Mouse (Mus musculus): ENCODE measurements around the gene Fndc10. TPM values are rescaled to one million over a fixed set of nuclear protein-coding genes. Genes with fewer than 3 reads are reported as not detected.
"Not testable (repeated sequence)": the region's sequence is repeated elsewhere in the genome, so short reads cannot be mapped to it uniquely, and the experiment has no call there.

The Fndc10 gene
- polyA plus RNA-seq, 1 experiment from 2014 or later: 0.08 TPM

- Histone ChIP-seq H3K4me1 (ENCODE audit: control insufficient read depth, low read depth, low read length) (peaks cover 17% of the 10 kb centered on the region), H3K4me3 (ENCODE audit: low read depth, low read length) (no peak overlapping the region), H3K4me2 (ENCODE audit: low read depth, low read length) (no peak overlapping the region), H3K36me3 (ENCODE audit: control insufficient read depth, insufficient read depth) (peaks cover 3% of the 10 kb centered on the region), H3K9ac (ENCODE audit: low read depth, low read length) (no peak overlapping the region), H3K27me3 (ENCODE audit: control insufficient read depth, insufficient read depth, low read depth, low read length) (0 out of 2 replicates have a peak, but pooled peaks cover 2% of the 10 kb centered on the region), H3K27ac (ENCODE audit: low read length) (no peak overlapping the region), H3K9me3 (replicated peaks; ENCODE audit: control insufficient read depth, low read length) (no peaks in the 10 kb centered on the region)
- WGBS (ENCODE audit: insufficient replicate concordance): 51% methylated on average over 8 of the region's 8 CpGs
- ATAC-seq (ENCODE audit: low read depth): no peak
These were observed 44.1 kb downstream of the Fndc10 start for GRCm38 (mm10) chr4:155738262-155738661.

GRCm38 (mm10) chr4:155739152-155739551 lies 45.0 kb downstream of the Fndc10 start:
- Histone ChIP-seq H3K36me3 (ENCODE audit: control insufficient read depth, insufficient read depth) (peaks cover 6% of the 10 kb centered on the region), H3K4me1 (ENCODE audit: control insufficient read depth, low read depth, low read length) (peaks cover 12% of the 10 kb centered on the region), H3K9me3 (replicated peaks; ENCODE audit: control insufficient read depth, low read length) (no peaks in the 10 kb centered on the region), H3K4me2 (ENCODE audit: low read depth, low read length) (no peak overlapping the region), H3K4me3 (ENCODE audit: low read depth, low read length) (no peak overlapping the region), H3K9ac (ENCODE audit: low read depth, low read length) (no peak overlapping the region), H3K27ac (ENCODE audit: low read length) (no peak overlapping the region), H3K27me3 (ENCODE audit: control insufficient read depth, insufficient read depth, low read depth, low read length) (0 out of 2 replicates have a peak, but pooled peaks cover 2% of the 10 kb centered on the region)
- 76% methylated on average over 6 of the region's 6 CpGs for WGBS (ENCODE audit: insufficient replicate concordance)
- ATAC-seq (ENCODE audit: low read depth): no peak

- Histone ChIP-seq H3K4me3 (ENCODE audit: low read depth, low read length) (no peak overlapping the region), H3K4me1 (ENCODE audit: control insufficient read depth, low read depth, low read length) (peaks cover 8% of the 10 kb centered on the region; the same call in 1 of the 2 replicates), H3K9ac (ENCODE audit: low read depth, low read length) (no peak overlapping the region), H3K9me3 (replicated peaks; ENCODE audit: control insufficient read depth, low read length) (no peaks in the 10 kb centered on the region), H3K27ac (ENCODE audit: low read length) (no peak overlapping the region), H3K27me3 (ENCODE audit: control insufficient read depth, insufficient read depth, low read depth, low read length) (0 out of 2 replicates have a peak, but pooled peaks cover 2% of the 10 kb centered on the region), H3K4me2 (ENCODE audit: low read depth, low read length) (no peak overlapping the region), H3K36me3 (ENCODE audit: control insufficient read depth, insufficient read depth) (peaks cover 6% of the 10 kb centered on the region)
- 80% methylated on average over 37 of the region's 37 CpGs for WGBS (ENCODE audit: insufficient replicate concordance)
- ATAC-seq (ENCODE audit: low read depth): no peak
These were observed 45.8 kb downstream of the Fndc10 start for GRCm38 (mm10) chr4:155739741-155740636.

GRCm38 (mm10) chr4:155740681-155741080 lies 46.5 kb downstream of the Fndc10 start:
- not testable (repeated sequence) for H3K27me3 ChIP-seq (ENCODE audit: control insufficient read depth, insufficient read depth, low read depth, low read length)

GRCm38 (mm10) chr4:155742684-155743083 lies 48.5 kb downstream of the Fndc10 start:
- no peaks in the 10 kb centered on the region for H3K9me3 ChIP-seq (replicated peaks; ENCODE audit: control insufficient read depth, low read length)
- H3K4me1 ChIP-seq (ENCODE audit: control insufficient read depth, low read depth, low read length): no peaks in the 10 kb centered on the region
- H3K27ac ChIP-seq (ENCODE audit: low read length): no peak overlapping the region
- ATAC-seq (ENCODE audit: low read depth): no peak
- H3K4me2 ChIP-seq (ENCODE audit: low read depth, low read length): no peak overlapping the region
- H3K4me3 ChIP-seq (ENCODE audit: low read depth, low read length): no peak overlapping the region
- no peak overlapping the region for H3K9ac ChIP-seq (ENCODE audit: low read depth, low read length)
- peaks cover 13% of the 10 kb centered on the region for H3K36me3 ChIP-seq (ENCODE audit: control insufficient read depth, insufficient read depth)
- H3K27me3 ChIP-seq (ENCODE audit: control insufficient read depth, insufficient read depth, low read depth, low read length): no peaks in the 10 kb centered on the region
- 72% methylated on average over 5 of the region's 5 CpGs for WGBS (ENCODE audit: insufficient replicate concordance)

More at GRCm38 (mm10) chr4:155740681-155741080, 46.5 kb downstream of the Fndc10 start:
- not testable (repeated sequence) for H3K27ac ChIP-seq (ENCODE audit: low read length); H3K4me2 ChIP-seq (ENCODE audit: low read depth, low read length); H3K4me3 ChIP-seq (ENCODE audit: low read depth, low read length); H3K36me3 ChIP-seq (ENCODE audit: control insufficient read depth, insufficient read depth); ATAC-seq (ENCODE audit: low read depth); H3K9me3 ChIP-seq (replicated peaks; ENCODE audit: control insufficient read depth, low read length); H3K9ac ChIP-seq (ENCODE audit: low read depth, low read length); H3K4me1 ChIP-seq (ENCODE audit: control insufficient read depth, low read depth, low read length)
- whole genome bisulfite sequencing (ENCODE audit: insufficient replicate concordance): 77% methylated on average over 10 of the region's 10 CpGs

- H3K4me2 ChIP-seq (ENCODE audit: low read depth, low read length): no peak overlapping the region
- no peak for ATAC-seq (ENCODE audit: low read depth)
- peaks cover 25% of the 10 kb centered on the region for H3K36me3 ChIP-seq (ENCODE audit: control insufficient read depth, insufficient read depth)
- no peaks in the 10 kb centered on the region for H3K4me1 ChIP-seq (ENCODE audit: control insufficient read depth, low read depth, low read length)
- no peaks in the 10 kb centered on the region for H3K27me3 ChIP-seq (ENCODE audit: control insufficient read depth, insufficient read depth, low read depth, low read length)
- no peak overlapping the region for H3K9ac ChIP-seq (ENCODE audit: low read depth, low read length)
- no peaks in the 10 kb centered on the region for H3K9me3 ChIP-seq (replicated peaks; ENCODE audit: control insufficient read depth, low read length)
- no peak overlapping the region for H3K4me3 ChIP-seq (ENCODE audit: low read depth, low read length)
- H3K27ac ChIP-seq (ENCODE audit: low read length): no peak overlapping the region
- 78% methylated on average over 8 of the region's 8 CpGs for WGBS (ENCODE audit: insufficient replicate concordance)
These were observed 50.3 kb downstream of the Fndc10 start for GRCm38 (mm10) chr4:155744474-155744873.

GRCm38 (mm10) chr4:155745136-155745535 lies 51.0 kb downstream of the Fndc10 start:
- Histone ChIP-seq H3K27me3 (ENCODE audit: control insufficient read depth, insufficient read depth, low read depth, low read length) (no peaks in the 10 kb centered on the region), H3K27ac (ENCODE audit: low read length) (no peak overlapping the region), H3K36me3 (ENCODE audit: control insufficient read depth, insufficient read depth) (peaks cover 28% of the 10 kb centered on the region), H3K9me3 (replicated peaks; ENCODE audit: control insufficient read depth, low read length) (no peaks in the 10 kb centered on the region), H3K4me2 (ENCODE audit: low read depth, low read length) (no peak overlapping the region), H3K4me1 (ENCODE audit: control insufficient read depth, low read depth, low read length) (no peaks in the 10 kb centered on the region), H3K9ac (ENCODE audit: low read depth, low read length) (no peak overlapping the region), H3K4me3 (ENCODE audit: low read depth, low read length) (no peak overlapping the region)
- ATAC-seq (ENCODE audit: low read depth): no peak
- WGBS (ENCODE audit: insufficient replicate concordance): 77% methylated on average over 5 of the region's 5 CpGs

Other genes with a start within 250 kb of the Fndc10 start
- 0.33 and 0.64 TPM in 2 replicates for gene Tmem52, start 225.2 kb upstream of the Fndc10 start, polyA plus RNA-seq (2015; fragmentation: Nextera tagmentation; extraction: Ambion mirVana)
- gene Gnb1, start 203.0 kb upstream of the Fndc10 start, polyA plus RNA-seq (2015; fragmentation: Nextera tagmentation; extraction: Ambion mirVana): 77.3 and 85.9 TPM in 2 replicates
- gene Nadk, start 132.0 kb upstream of the Fndc10 start, polyA plus RNA-seq (2015; fragmentation: Nextera tagmentation; extraction: Ambion mirVana): 42.9 and 45.3 TPM in 2 replicates
- 5.6 and 6.4 TPM in 2 replicates for gene Slc35e2, start 92.9 kb upstream of the Fndc10 start, polyA plus RNA-seq (2015; fragmentation: Nextera tagmentation; extraction: Ambion mirVana)
- gene Cdk11b, start 69.5 kb upstream of the Fndc10 start, polyA plus RNA-seq (2015; fragmentation: Nextera tagmentation; extraction: Ambion mirVana): 19.4 and 20.3 TPM in 2 replicates
- gene Gm10563, start 48.9 kb upstream of the Fndc10 start, polyA plus RNA-seq (2015; fragmentation: Nextera tagmentation; extraction: Ambion mirVana): not detected in 2 replicates
- gene Mmp23, start 41.0 kb upstream of the Fndc10 start, polyA plus RNA-seq (2015; fragmentation: Nextera tagmentation; extraction: Ambion mirVana): 4.1 and 4.9 TPM in 2 replicates
- gene Mib2, start 25.1 kb upstream of the Fndc10 start, polyA plus RNA-seq (2015; fragmentation: Nextera tagmentation; extraction: Ambion mirVana): 4.4 and 6.3 TPM in 2 replicates
- 44.5 and 48.3 TPM in 2 replicates for gene Ssu72, start 10.5 kb downstream of the Fndc10 start, polyA plus RNA-seq (2015; fragmentation: Nextera tagmentation; extraction: Ambion mirVana)
- gene Tmem240, start 40.5 kb downstream of the Fndc10 start, polyA plus RNA-seq (2015; fragmentation: Nextera tagmentation; extraction: Ambion mirVana): 0.13 TPM in 1 of 2 replicates, not detected in the other
- 43.7 and 49.5 TPM in 2 replicates for gene Atad3a, start 66.8 kb downstream of the Fndc10 start, polyA plus RNA-seq (2015; fragmentation: Nextera tagmentation; extraction: Ambion mirVana)
- gene Vwa1, start 80.4 kb downstream of the Fndc10 start, polyA plus RNA-seq (2015; fragmentation: Nextera tagmentation; extraction: Ambion mirVana): 0.28 and 0.34 TPM in 2 replicates
- gene Tmem88b, start 91.5 kb downstream of the Fndc10 start, polyA plus RNA-seq (2015; fragmentation: Nextera tagmentation; extraction: Ambion mirVana): 0.12 and 0.19 TPM in 2 replicates
- 0.08 TPM in 1 of 2 replicates, not detected in the other for gene Ankrd65, start 96.1 kb downstream of the Fndc10 start, polyA plus RNA-seq (2015; fragmentation: Nextera tagmentation; extraction: Ambion mirVana)
- gene Mrpl20, start 108.5 kb downstream of the Fndc10 start, polyA plus RNA-seq (2015; fragmentation: Nextera tagmentation; extraction: Ambion mirVana): 115 and 133 TPM in 2 replicates
- 69.7 and 79.8 TPM in 2 replicates for gene Ccnl2, start 118.1 kb downstream of the Fndc10 start, polyA plus RNA-seq (2015; fragmentation: Nextera tagmentation; extraction: Ambion mirVana)
- 91.8 and 99.9 TPM in 2 replicates for gene Aurkaip1, start 136.9 kb downstream of the Fndc10 start, polyA plus RNA-seq (2015; fragmentation: Nextera tagmentation; extraction: Ambion mirVana)
- gene Mxra8, start 145.3 kb downstream of the Fndc10 start, polyA plus RNA-seq (2015; fragmentation: Nextera tagmentation; extraction: Ambion mirVana): 8.2 and 10.2 TPM in 2 replicates
- 1.9 TPM in 2 replicates for gene Dvl1, start 153.1 kb downstream of the Fndc10 start, polyA plus RNA-seq (2015; fragmentation: Nextera tagmentation; extraction: Ambion mirVana)
- gene Tas1r3, start 169.0 kb downstream of the Fndc10 start, polyA plus RNA-seq (2015; fragmentation: Nextera tagmentation; extraction: Ambion mirVana): 0.11 and 0.14 TPM in 2 replicates
- 7.1 and 8.4 TPM in 2 replicates for gene Cptp, start 175.1 kb downstream of the Fndc10 start, polyA plus RNA-seq (2015; fragmentation: Nextera tagmentation; extraction: Ambion mirVana)
- gene Ints11, start 175.2 kb downstream of the Fndc10 start, polyA plus RNA-seq (2015; fragmentation: Nextera tagmentation; extraction: Ambion mirVana): 31.8 and 33.1 TPM in 2 replicates
- 12.9 and 13.4 TPM in 2 replicates for gene Pusl1, start 197.4 kb downstream of the Fndc10 start, polyA plus RNA-seq (2015; fragmentation: Nextera tagmentation; extraction: Ambion mirVana)
- gene Acap3, start 197.5 kb downstream of the Fndc10 start, polyA plus RNA-seq (2015; fragmentation: Nextera tagmentation; extraction: Ambion mirVana): 5.5 and 5.6 TPM in 2 replicates
- gene Ube2j2, start 249.5 kb downstream of the Fndc10 start, polyA plus RNA-seq (2015; fragmentation: Nextera tagmentation; extraction: Ambion mirVana): 41.1 and 42.2 TPM in 2 replicates